Comparison of ENCODE assay signal across 8 mouse cellular contexts in genomic region chr1:191989994-191990393, GRCm38 (mm10). TPM values are rescaled to one million over a fixed set of nuclear protein-coding genes. Genes with fewer than 3 reads are reported as not detected.
A peak's percentile ranks its signal among the peaks of the same experiment; 100 is the strongest.
DNase-seq lines count a peak whose midpoint lies in the region; ATAC-seq and TF ChIP-seq lines count a peak whose summit lies in the region.

No protein-coding gene starts in this region.

- peak; percentile 97 for DNase-seq in MEL (ENCODE audit: low read depth, low spot score)
- peak; percentile 94 to 96 for DNase-seq in cerebellum, adult 2 months
- DNase-seq in forebrain, postnatal 0 days: peak; percentile 97
- peak; percentile 91 for DNase-seq in layer of hippocampus, adult 9-10 months (ENCODE audit: low spot score)
- DNase-seq in ovary, postnatal 10 days (ENCODE audit: low spot score): peak; percentile 75
- peak; percentile 94 to 96 for DNase-seq in thymus, postnatal 10 days (ENCODE audit: low spot score in 2 of 2)

- no peak for TF ChIP-seq EP300 in MEL (IDR thresholded peaks at IDR 0.05; ENCODE audit: low read depth in 1 of 2, low read length in 2 of 2)

- ATAC-seq in forebrain, postnatal 0 days: peak; percentile 100
- ATAC-seq in hematopoietic stem cell, adult 5-6 weeks (replicated peaks in 1 of 2; ENCODE audit: insufficient read depth in 1 of 2, low FRiP score in 2 of 2, low TSS enrichment in 1 of 2, low read depth in 1 of 2, poor library complexity in 2 of 2, severe bottlenecking in 2 of 2): peak; percentile 99 to 100
- peak; percentile 97 for ATAC-seq in lung, embryonic 16.5 days (ENCODE audit: low read depth)

- H3K4me1 ChIP-seq in MEL (ENCODE audit: control insufficient read depth in 1 of 2, insufficient read depth in 2 of 2, low read length in 2 of 2): peaks cover 0 to 6% of the 10 kb centered on the region in 2 experiments; a peak in 2 of 4 replicates
- no peaks in the 10 kb centered on the region for H3K4me1 ChIP-seq in cerebellum, adult 2 months (ENCODE audit: control insufficient read depth, insufficient read depth, low read length)
- 0 out of 2 replicates have a peak, but pooled peaks cover 2% of the 10 kb centered on the region for H3K4me1 ChIP-seq in forebrain, postnatal 0 days (ENCODE audit: insufficient read depth)
- no peaks in the 10 kb centered on the region; the same call in 1 of the 2 replicates for H3K4me1 ChIP-seq in lung, embryonic 16.5 days (replicated peaks; ENCODE audit: control insufficient read depth, insufficient read depth, low read length)

- no peak for TF ChIP-seq RAD21 in MEL (IDR thresholded peaks at IDR 0.05; ENCODE audit: low read depth, low read length)

- H3K79me2 ChIP-seq in MEL (ENCODE audit: control insufficient read depth, insufficient read depth, low read length, poor library complexity): no peaks in the 10 kb centered on the region; the same call in 1 of the 2 replicates

- no peak for TF ChIP-seq CTCF in MEL (IDR thresholded peaks at IDR 0.05 in 2 of 3, conservative IDR thresholded peaks at IDR 0.05 in 1 of 3; ENCODE audit: control insufficient read depth in 1 of 3, insufficient read depth in 1 of 3, low read depth in 2 of 3, low read length in 3 of 3, poor library complexity in 1 of 3, severe bottlenecking in 1 of 3)
- TF ChIP-seq CTCF in cerebellum, adult 2 months (IDR thresholded peaks at IDR 0.05; ENCODE audit: borderline replicate concordance, insufficient read depth, low read depth, low read length): no peak
- no peak for TF ChIP-seq CTCF in forebrain, postnatal 0 days (IDR thresholded peaks at IDR 0.05; ENCODE audit: low read depth)

- under 1% methylated on average over 22 of the region's 22 CpGs for WGBS in cerebellum, adult 2 months
- 4% methylated on average over 22 of the region's 22 CpGs for WGBS in forebrain, postnatal 0 days
- WGBS in lung, embryonic 16.5 days: under 1% methylated on average over 22 of the region's 22 CpGs

- peak overlapping the region; percentile 76 for H3K9ac ChIP-seq in MEL (ENCODE audit: control insufficient read depth, low read depth, low read length, poor library complexity, severe bottlenecking)
- peak overlapping the region; percentile 54 for H3K9ac ChIP-seq in forebrain, postnatal 0 days
- peak overlapping the region; percentile 84 for H3K9ac ChIP-seq in lung, embryonic 16.5 days (ENCODE audit: low read length)

- peak; percentile 71 to 88; a peak in 3 of 4 replicates for TF ChIP-seq POLR2A in MEL (IDR thresholded peaks at IDR 0.05; ENCODE audit: control insufficient read depth in 1 of 2, insufficient read depth in 1 of 2, low read depth in 1 of 2, low read length in 2 of 2, poor library complexity in 1 of 2)
- TF ChIP-seq POLR2A in cerebellum, adult 2 months (IDR thresholded peaks at IDR 0.05; ENCODE audit: borderline replicate concordance, insufficient read depth, low read length): peak; percentile 87

- peaks cover 0 to 8% of the 10 kb centered on the region in 2 experiments; a peak in 2 of 4 replicates for H3K36me3 ChIP-seq in MEL (ENCODE audit: control insufficient read depth in 1 of 2, insufficient read depth in 2 of 2, low read length in 2 of 2)
- no peaks in the 10 kb centered on the region for H3K36me3 ChIP-seq in forebrain, postnatal 0 days (ENCODE audit: insufficient read depth)
- H3K36me3 ChIP-seq in lung, embryonic 16.5 days (ENCODE audit: control insufficient read depth, insufficient read depth, low read length): no peaks in the 10 kb centered on the region

- peak overlapping the region; percentile 75 for H3K27ac ChIP-seq in MEL (ENCODE audit: control insufficient read depth, low read depth, low read length)
- peak overlapping the region; percentile 72 for H3K27ac ChIP-seq in cerebellum, adult 2 months (ENCODE audit: insufficient read depth, low read length)
- peak overlapping the region; percentile 62 for H3K27ac ChIP-seq in forebrain, postnatal 0 days (ENCODE audit: low read depth, low read length)
- H3K27ac ChIP-seq in lung, embryonic 16.5 days (ENCODE audit: low read length): peak overlapping the region; percentile 80

- H3K9me3 ChIP-seq in MEL (replicated peaks; ENCODE audit: insufficient read depth, low read length): no peaks in the 10 kb centered on the region
- H3K9me3 ChIP-seq in forebrain, postnatal 0 days (ENCODE audit: low read length): no peaks in the 10 kb centered on the region
- no peaks in the 10 kb centered on the region for H3K9me3 ChIP-seq in lung, embryonic 16.5 days (ENCODE audit: control insufficient read depth, low read length)

- peak overlapping the region; percentile 74 to 79 for H3K4me3 ChIP-seq in MEL (ENCODE audit: control insufficient read depth in 1 of 2, insufficient read depth in 1 of 2, low read depth in 2 of 2, low read length in 2 of 2)
- H3K4me3 ChIP-seq in cerebellum, adult 2 months (replicated peaks; ENCODE audit: insufficient read depth, low read depth, low read length): peak overlapping the region; percentile 99
- H3K4me3 ChIP-seq in forebrain, postnatal 0 days (ENCODE audit: low read depth, low read length): peak overlapping the region; percentile 48
- H3K4me3 ChIP-seq in lung, embryonic 16.5 days (ENCODE audit: low read length): peak overlapping the region; percentile 71

- peak overlapping the region; percentile 56 for H3K4me2 ChIP-seq in forebrain, postnatal 0 days (ENCODE audit: low read depth)
- H3K4me2 ChIP-seq in lung, embryonic 16.5 days (ENCODE audit: low read depth, low read length): peak overlapping the region; percentile 69

- H3K27me3 ChIP-seq in MEL (ENCODE audit: control insufficient read depth in 1 of 2, insufficient read depth in 2 of 2, low read length in 2 of 2): no peaks in the 10 kb centered on the region
- H3K27me3 ChIP-seq in cerebellum, adult 2 months (ENCODE audit: control insufficient read depth, insufficient read depth, low read length): no peaks in the 10 kb centered on the region
- no peaks in the 10 kb centered on the region for H3K27me3 ChIP-seq in forebrain, postnatal 0 days (ENCODE audit: insufficient read depth, low read length)
- no peaks in the 10 kb centered on the region for H3K27me3 ChIP-seq in lung, embryonic 16.5 days (ENCODE audit: control insufficient read depth, insufficient read depth, low read depth, low read length)

TF ChIP-seq in MEL, 35 proteins besides CTCF, POLR2A, EP300 and RAD21 (continues in another document):
- TF ChIP-seq E2F4 (IDR thresholded peaks at IDR 0.05; ENCODE audit: borderline replicate concordance, low read depth, low read length): no peak
- peak; percentile 52 for TF ChIP-seq TCF12 (IDR thresholded peaks at IDR 0.05; ENCODE audit: low read depth, low read length)
- TF ChIP-seq POLR2AphosphoS2 (IDR thresholded peaks at IDR 0.05; ENCODE audit: low read length): 0 out of 2 replicates have a peak, but pooled peaks have one; percentile 57
- peak; percentile 55; the same call in 1 of the 2 replicates for TF ChIP-seq ZMIZ1 (IDR thresholded peaks at IDR 0.05; ENCODE audit: low read depth, low read length)
- TF ChIP-seq NELFE (IDR thresholded peaks at IDR 0.05; ENCODE audit: low read depth, low read length): peak; percentile 83
- no peak for TF ChIP-seq SMC3 (IDR thresholded peaks at IDR 0.05; ENCODE audit: low read depth, low read length)
- no peak for TF ChIP-seq NRF1 (IDR thresholded peaks at IDR 0.05; ENCODE audit: insufficient read depth, low read depth, low read length, poor library complexity, severe bottlenecking)
- no peak for TF ChIP-seq ZKSCAN1 (IDR thresholded peaks at IDR 0.05; ENCODE audit: low read depth, low read length)
- no peak for TF ChIP-seq KAT2A (conservative IDR thresholded peaks at IDR 0.05; ENCODE audit: low read depth, low read length)
- no peak for TF ChIP-seq JUND (IDR thresholded peaks at IDR 0.05; ENCODE audit: low read depth, low read length)
- 0 out of 2 replicates have a peak, but pooled peaks have one; percentile 20 for TF ChIP-seq MAZ (IDR thresholded peaks at IDR 0.05; ENCODE audit: low read depth, low read length)
- no peak for TF ChIP-seq USF2 (IDR thresholded peaks at IDR 0.05; ENCODE audit: borderline replicate concordance in 1 of 2, insufficient read depth in 1 of 2, low read depth in 1 of 2, low read length in 2 of 2)
- no peak for TF ChIP-seq USF1 (IDR thresholded peaks at IDR 0.05; ENCODE audit: low read depth, low read length)
- TF ChIP-seq ZNF384 (IDR thresholded peaks at IDR 0.05; ENCODE audit: low read depth, low read length): no peak
- TF ChIP-seq TAL1 (IDR thresholded peaks at IDR 0.05; ENCODE audit: low read length): no peak
- no peak for TF ChIP-seq ZC3H11A (IDR thresholded peaks at IDR 0.05; ENCODE audit: low read depth, low read length)
- no peak for TF ChIP-seq GATA1 (IDR thresholded peaks at IDR 0.05; ENCODE audit: low read depth, low read length)
- TF ChIP-seq CHD2 (IDR thresholded peaks at IDR 0.05; ENCODE audit: low read length): no peak
- TF ChIP-seq CHD1 (IDR thresholded peaks at IDR 0.05; ENCODE audit: low read depth, low read length): no peak
- TF ChIP-seq BHLHE40 (IDR thresholded peaks at IDR 0.05; ENCODE audit: borderline replicate concordance, low read depth, low read length): no peak
- TF ChIP-seq MAFK (IDR thresholded peaks at IDR 0.05; ENCODE audit: borderline replicate concordance, low read depth, low read length): no peak
- TF ChIP-seq UBTF (IDR thresholded peaks at IDR 0.05; ENCODE audit: borderline replicate concordance, insufficient read depth, low read depth, low read length): no peak
- TF ChIP-seq MEF2A (IDR thresholded peaks at IDR 0.05; ENCODE audit: extremely low read depth, insufficient replicate concordance, low read depth, low read length, poor library complexity, severe bottlenecking): no peak
- peak; percentile 64 for TF ChIP-seq SIN3A (IDR thresholded peaks at IDR 0.05; ENCODE audit: low read length)
- no peak for TF ChIP-seq MYB (IDR thresholded peaks at IDR 0.05; ENCODE audit: low read depth, low read length)
- peak; percentile 94 for TF ChIP-seq ELF1 (IDR thresholded peaks at IDR 0.05; ENCODE audit: low read depth, low read length)
- TF ChIP-seq GABPA (IDR thresholded peaks at IDR 0.05; ENCODE audit: low read depth, low read length): no peak
- no peak for TF ChIP-seq MAX (IDR thresholded peaks at IDR 0.05; ENCODE audit: low read length)
- peak; percentile 77 for TF ChIP-seq HCFC1 (IDR thresholded peaks at IDR 0.05; ENCODE audit: low read depth, low read length)
- no peak for TF ChIP-seq RCOR1 (IDR thresholded peaks at IDR 0.05; ENCODE audit: low read depth, low read length)

RNA-seq across cellular contexts. Expression of gene Rd3, which starts 12.8 kb away (rescaled TPM):
- not detected in 2 replicates for total RNA-seq in MEL (2012; rRNA removed)
- polyA plus RNA-seq in MEL (2012; ENCODE audit: insufficient read depth in 1 of 2, insufficient read length in 2 of 2, low read depth in 1 of 2, low replicate concordance in 2 of 2, missing spikeins in 1 of 2): not detected
- polyA plus RNA-seq in cerebellum, adult 2 months (2012; rRNA removed): 0.52 and 1.6 TPM in 2 replicates
- 0.92 and 1.9 TPM in 2 replicates for total RNA-seq in forebrain, postnatal 0 days (2014; rRNA removed)
- polyA plus RNA-seq in forebrain, postnatal 0 days (2015; fragmentation: Nextera tagmentation; extraction: Ambion mirVana): 3.3 and 3.4 TPM in 2 replicates
- total RNA-seq in hematopoietic stem cell, adult 5-6 weeks (2017): not detected in 2 replicates
- polyA plus RNA-seq in lung, embryonic 16.5 days (2015; fragmentation: Nextera tagmentation; extraction: Ambion mirVana): 2.9 and 3.8 TPM in 2 replicates

Comparison
In these comparisons a context has a peak if more than half of its experiments do, and no peak if none do; other contexts are left out.
1. Peak in every context shown above with its lines: DNase-seq, ATAC-seq, H3K4me3 ChIP-seq and H3K27ac ChIP-seq.
2. H3K4me3 ChIP-seq: peak in every context shown above with its lines; median percentile 99 in cerebellum, adult 2 months; 76 in MEL; 71 in lung, embryonic 16.5 days; 48 in forebrain, postnatal 0 days.